ENCODE assay signal across 31 mouse cellular contexts in the genomic region with DNA sequence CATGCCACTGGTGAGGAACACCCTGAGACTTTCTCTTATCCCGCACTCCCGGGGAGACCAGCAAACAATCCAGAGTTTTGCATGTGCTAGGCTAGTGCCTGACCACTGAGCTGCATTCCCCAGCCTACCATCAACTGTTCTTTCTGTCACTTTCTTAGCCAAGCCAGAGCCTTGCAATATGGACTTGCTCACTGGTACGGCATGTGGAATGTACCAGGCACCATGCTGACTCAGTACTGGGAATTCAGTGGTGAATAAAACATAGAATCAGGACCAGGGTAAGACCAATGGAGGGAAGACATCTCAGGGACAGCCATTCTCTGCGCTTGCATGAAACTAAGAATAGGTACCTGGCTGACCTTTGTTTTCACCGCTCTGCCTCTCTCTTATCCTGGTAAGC. TPM values are rescaled to one million over a fixed set of nuclear protein-coding genes. Genes with fewer than 3 reads are reported as not detected.
"Had no signal": no experiment of that assay in that cellular context is flagged by ENCODE, and none has a peak within 500 bp of the region (broad histone marks: within the 10 kb centered on the region; RNA-seq: fewer than 3 reads in every experiment).

No protein-coding gene starts in this region.

- H3K27ac ChIP-seq: heart, embryonic 10.5 days; hindbrain, embryonic 12.5 days; hindbrain, embryonic 14.5 days; intestine, embryonic 15.5 days; layer of hippocampus, adult 2 months; left cerebral cortex, adult 2 months; limb, embryonic 10.5 days; limb, embryonic 12.5 days; liver, embryonic 13.5 days had no signal

- H3K9me3 ChIP-seq: heart, embryonic 10.5 days; heart, embryonic 12.5 days; hindbrain, embryonic 12.5 days; intestine, embryonic 15.5 days; limb, embryonic 10.5 days; limb, embryonic 12.5 days; liver, embryonic 13.5 days had no signal

- DNase-seq: gastrocnemius, postnatal 14 days; gastrocnemius, postnatal 36 days; heart, adult 18-20 months; heart, postnatal 10 days; kidney, adult 18-20 months; kidney, adult 8-10 months; kidney, postnatal 10 days; kidney, postnatal 25 days; kidney, postnatal 4 days; liver; liver, embryonic 13.5 days had no signal

- H3K4me1 ChIP-seq: heart, embryonic 10.5 days; heart, embryonic 12.5 days; intestine, embryonic 15.5 days; liver, embryonic 13.5 days had no signal

- H3K9ac ChIP-seq: heart, embryonic 12.5 days; hindbrain, embryonic 12.5 days; hindbrain, embryonic 14.5 days; intestine, embryonic 15.5 days; limb, embryonic 12.5 days; liver, embryonic 13.5 days had no signal

- ATAC-seq: hindbrain, embryonic 16.5 days; inflammation-experienced regulatory T-cells, adult 6 months; intestine, embryonic 15.5 days; intestine, postnatal 0 days had no signal

- H3K4me2 ChIP-seq: heart, embryonic 12.5 days; hindbrain, embryonic 12.5 days; hindbrain, embryonic 14.5 days; intestine, embryonic 15.5 days; limb, embryonic 12.5 days; liver, embryonic 11.5 days; liver, embryonic 13.5 days had no signal

- H3K4me3 ChIP-seq: heart, embryonic 10.5 days; heart, embryonic 12.5 days; hindbrain, embryonic 12.5 days; intestine, embryonic 15.5 days; layer of hippocampus, adult 2 months; left cerebral cortex, adult 2 months; limb, embryonic 10.5 days; limb, embryonic 12.5 days; liver, embryonic 13.5 days had no signal

- H3K36me3 ChIP-seq: heart, embryonic 10.5 days; heart, embryonic 12.5 days; hindbrain, embryonic 12.5 days; intestine, embryonic 15.5 days; limb, embryonic 10.5 days; limb, embryonic 12.5 days; liver, embryonic 13.5 days had no signal

- H3K27me3 ChIP-seq: intestine, embryonic 15.5 days; limb, embryonic 12.5 days; liver, embryonic 13.5 days had no signal

RNA-seq across cellular contexts. Expression of a gene that starts 35.2 kb away (rescaled TPM):
- total RNA-seq: gastrocnemius, adult 18-20 months; gastrocnemius, adult 8-10 months; gastrocnemius, postnatal 14 days; gastrocnemius, postnatal 36 days; heart, adult 18-20 months; heart, adult 8-10 months; heart, postnatal 10 days; heart, postnatal 25 days; hematopoietic stem cell, adult 5-6 weeks had no signal
- polyA plus RNA-seq: gonadal fat pad, adult 2 months; inflammation-experienced regulatory T-cells, adult 6 months; liver, embryonic 13.5 days had no signal

RNA-seq across cellular contexts. Expression of a gene that starts 35.6 kb away (rescaled TPM):
- polyA plus RNA-seq: heart, embryonic 12.5 days; heart, embryonic 14.5 days; hindbrain, embryonic 12.5 days; intestine, embryonic 15.5 days; limb, embryonic 10.5 days had no signal
